Mouse (Mus musculus): ENCODE results near the gene Ssbp4.

Gene Ssbp4

GRCm38 (mm10) chr8:70632346-70632892, 23.7 kb upstream of the Ssbp4 start, which contains the start of gene Gdf15:
Gene Gdf15, minus strand, starts transcription at chr8:70632456.
- no peak for DNase-seq (ENCODE audit: extremely low read depth, insufficient read length, low spot score)

GRCm38 (mm10) chr8:70631436-70631835, 22.8 kb upstream of the Ssbp4 start:
- peak; percentile 52 for DNase-seq (ENCODE audit: extremely low read depth, insufficient read length, low spot score)

GRCm38 (mm10) chr8:70630532-70631381, 22.1 kb upstream of the Ssbp4 start:
- peak; percentile 80 for DNase-seq (ENCODE audit: extremely low read depth, insufficient read length, low spot score)

DNA sequence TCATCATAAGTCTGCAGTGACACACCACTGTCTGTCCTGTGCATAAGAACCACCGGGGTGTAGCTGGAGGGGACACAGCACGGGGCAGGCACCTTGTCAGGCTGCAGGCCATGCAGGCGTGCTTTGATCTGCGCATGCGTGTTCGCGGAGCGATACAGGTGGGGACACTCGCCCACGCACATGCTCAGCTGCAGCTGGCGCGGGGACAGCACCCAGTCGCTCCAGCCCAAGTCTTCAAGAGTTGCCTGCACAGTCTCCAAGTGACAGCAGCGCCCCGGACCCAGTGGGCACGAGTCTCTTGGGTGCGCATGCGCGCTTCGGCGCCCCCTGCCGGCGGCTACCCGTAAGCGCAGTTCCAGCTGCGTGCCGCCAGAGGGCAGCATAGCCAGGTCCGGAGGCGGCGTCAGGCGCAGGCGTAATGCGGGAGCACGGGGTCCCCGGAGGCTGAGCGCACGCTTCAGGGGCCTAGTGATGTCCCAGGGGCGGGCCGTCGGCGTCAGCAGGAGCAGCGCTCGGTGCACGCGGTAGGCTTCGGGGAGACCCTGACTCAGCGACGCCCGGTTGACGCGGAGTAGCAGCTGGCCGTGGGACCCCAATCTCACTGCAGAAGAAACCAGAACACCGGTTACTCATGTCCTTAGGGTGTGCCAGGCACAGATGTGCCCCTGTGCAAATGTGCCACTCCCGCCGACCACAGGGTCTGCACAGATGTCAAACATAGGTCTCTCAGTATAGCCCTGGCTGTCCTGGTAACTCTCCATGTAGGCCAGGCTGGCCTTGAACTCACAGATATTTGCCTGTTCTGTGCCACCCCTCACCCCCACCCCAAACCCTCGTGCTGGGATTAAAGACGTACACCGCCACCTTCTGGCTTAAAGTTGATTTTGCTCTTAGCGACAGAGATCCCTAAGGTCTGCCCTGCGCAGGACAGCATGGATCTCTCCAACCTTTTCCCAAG, 21.2 kb upstream of the Ssbp4 start:
- DNase-seq (ENCODE audit: extremely low read depth, insufficient read length, low spot score), result peak; percentile 92

DNA sequence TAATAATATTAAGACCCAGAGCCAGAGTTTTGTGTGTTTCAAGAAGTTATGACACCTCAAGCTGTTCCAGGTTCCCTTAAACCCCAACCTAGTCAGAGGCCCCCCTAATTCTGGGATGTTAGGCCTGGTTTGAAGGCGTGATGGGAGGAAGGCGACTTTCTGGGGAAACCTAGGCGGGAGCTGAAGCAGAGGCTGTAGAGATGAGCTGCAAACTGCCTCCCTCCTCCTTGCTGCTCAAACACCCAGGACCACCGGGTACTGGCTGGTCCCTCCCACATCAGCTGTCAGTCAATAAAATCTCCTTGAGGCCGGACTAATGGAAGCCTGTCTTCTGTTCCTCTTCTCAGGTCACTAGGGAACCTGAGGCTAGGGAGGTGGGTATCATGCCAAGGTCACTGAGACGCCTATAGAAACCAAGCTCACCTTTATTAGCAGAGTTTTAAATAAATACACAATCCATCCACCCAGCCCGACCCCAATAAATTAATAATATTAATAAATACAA, 20.4 kb upstream of the Ssbp4 start:
- no peak for DNase-seq (ENCODE audit: extremely low read depth, insufficient read length, low spot score)

DNA sequence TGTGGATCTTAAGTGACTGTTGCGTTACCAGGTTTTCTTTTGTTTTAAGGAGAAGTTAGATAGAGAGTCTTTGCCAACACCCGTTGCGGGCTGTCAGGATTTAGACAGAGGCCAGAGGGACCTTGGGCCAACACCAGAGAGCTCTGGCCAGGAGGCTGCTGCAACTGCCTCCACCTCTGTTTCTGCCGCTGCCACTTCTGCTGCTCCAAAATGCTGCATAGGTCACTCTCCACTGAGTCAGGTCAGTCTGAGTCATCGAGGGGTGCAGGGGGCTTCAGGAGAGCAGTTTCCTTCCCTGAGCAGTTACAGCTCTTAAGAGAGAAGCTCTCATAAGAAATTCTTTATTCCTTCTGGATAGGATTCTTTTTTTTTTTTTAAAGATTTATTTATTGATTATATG, 18.4 kb upstream of the Ssbp4 start:
- DNase-seq (ENCODE audit: extremely low read depth, insufficient read length, low spot score), result peak; percentile 66

- no peak for DNase-seq (ENCODE audit: extremely low read depth, insufficient read length, low spot score)
Observed at GRCm38 (mm10) chr8:70625104-70625503, 16.4 kb upstream of the Ssbp4 start.

DNA sequence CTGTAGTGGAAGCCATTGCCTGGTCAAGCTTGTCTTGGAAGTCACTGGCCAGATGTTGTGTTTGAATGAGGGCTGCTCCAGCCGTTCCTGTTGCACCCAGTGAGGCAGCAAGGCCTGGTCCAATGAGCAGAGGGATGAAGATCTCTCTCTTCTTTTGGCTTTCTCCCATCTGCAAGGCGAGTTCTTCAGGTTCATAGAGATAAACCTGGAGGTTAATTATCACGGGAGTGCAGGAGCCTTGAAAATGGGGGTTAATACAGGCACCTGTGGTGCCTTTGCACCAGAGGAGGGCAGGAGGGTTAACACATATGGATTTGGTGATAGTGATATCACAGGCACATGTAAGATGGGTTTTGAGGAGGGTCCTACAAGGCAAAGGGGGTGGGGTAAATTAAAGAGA, 13.5 kb upstream of the Ssbp4 start:
- DNase-seq (ENCODE audit: extremely low read depth, insufficient read length, low spot score), result no peak

DNA sequence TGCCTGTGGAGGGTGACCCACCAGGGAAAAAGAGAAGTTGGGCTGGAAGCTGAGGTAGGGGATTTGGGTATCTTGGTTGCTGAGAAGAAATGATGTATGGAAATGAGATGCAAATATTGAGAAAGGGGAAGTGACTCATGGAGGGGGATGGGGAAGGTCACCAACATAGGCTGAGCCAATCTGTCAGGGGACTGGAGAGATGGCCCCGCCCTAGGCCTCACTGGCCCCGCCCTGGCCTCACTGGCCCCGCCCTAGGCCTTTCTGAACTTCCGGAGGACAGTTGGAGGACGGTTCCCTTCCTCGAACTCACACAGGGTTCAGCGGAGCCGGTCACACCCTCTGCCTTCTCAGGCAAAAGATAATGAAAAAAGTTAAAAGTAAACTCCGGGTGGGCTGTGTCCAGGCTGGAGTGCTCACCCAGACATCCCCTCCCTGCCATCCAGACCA, 10.2 kb upstream of the Ssbp4 start:
- DNase-seq (ENCODE audit: extremely low read depth, insufficient read length, low spot score), result no peak

- DNase-seq (ENCODE audit: extremely low read depth, insufficient read length, low spot score), result no peak
Observed at GRCm38 (mm10) chr8:70617985-70618384, 9.3 kb upstream of the Ssbp4 start.

DNA sequence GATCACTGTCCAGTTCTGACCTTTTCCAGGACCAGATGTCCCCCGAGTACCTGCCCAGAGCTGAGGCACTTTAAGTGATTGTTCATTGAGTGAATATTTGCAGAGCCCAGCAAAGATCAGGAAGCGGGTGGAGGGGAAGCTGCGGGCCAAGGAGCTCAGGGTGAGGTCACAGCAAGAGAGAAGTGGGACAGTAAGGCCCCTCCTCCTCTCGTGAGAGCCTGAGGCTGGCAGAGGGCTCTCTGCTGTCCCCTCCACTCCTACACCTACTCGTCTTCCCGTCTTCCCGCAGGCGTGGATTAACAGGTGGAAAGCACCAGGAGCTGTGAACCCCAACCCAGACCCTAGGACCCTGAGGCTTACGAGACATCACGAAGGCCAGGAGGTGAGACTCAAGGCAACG, 8.0 kb upstream of the Ssbp4 start:
- no peak for DNase-seq (ENCODE audit: extremely low read depth, insufficient read length, low spot score)

DNA sequence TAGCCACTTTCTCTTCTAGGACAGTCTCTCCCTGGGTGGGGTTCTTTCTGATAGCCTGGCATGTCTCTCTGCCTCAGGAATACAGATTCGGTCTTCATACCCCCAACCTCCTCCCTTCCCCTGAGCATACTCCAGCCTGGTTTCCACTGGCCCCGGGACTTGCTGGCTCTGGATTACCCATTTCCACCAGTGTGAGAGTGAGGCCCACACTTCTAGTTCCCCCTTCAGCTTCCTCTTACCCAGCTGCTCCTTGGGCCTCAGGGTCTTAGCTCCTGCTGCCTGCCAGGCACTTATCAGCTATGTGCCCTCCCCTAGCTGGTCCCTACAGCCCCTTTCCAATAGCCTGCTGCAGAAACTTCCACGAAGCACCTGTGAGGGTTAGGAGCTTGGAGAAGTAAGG, 7.2 kb upstream of the Ssbp4 start, which contains the start of gene Lrrc25:
TSS of gene Lrrc25 (plus strand) at position 262 of the 400 bp plus-strand sequence.
- no peak for DNase-seq (ENCODE audit: extremely low read depth, insufficient read length, low spot score)

DNA sequence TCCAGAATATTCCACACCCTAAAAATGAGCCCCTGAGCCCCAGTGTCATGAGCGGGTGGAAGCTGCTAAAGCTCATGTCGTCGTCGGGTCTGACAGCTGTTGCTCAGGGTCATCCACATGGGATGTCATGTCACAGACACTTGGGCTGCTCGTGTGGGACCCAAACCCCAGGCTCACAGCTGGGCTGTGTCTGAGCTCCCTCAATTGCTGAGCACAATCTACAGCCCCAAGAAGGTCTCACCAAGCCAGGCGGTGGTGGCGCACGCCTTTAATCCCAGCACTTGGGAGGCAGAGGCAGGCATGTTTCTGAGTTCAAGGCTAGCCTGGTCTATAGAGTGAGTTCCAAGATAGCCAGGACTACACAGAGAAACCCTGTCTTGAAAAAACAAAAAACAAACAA, 6.6 kb upstream of the Ssbp4 start:
- DNase-seq (ENCODE audit: extremely low read depth, insufficient read length, low spot score), result no peak

DNA sequence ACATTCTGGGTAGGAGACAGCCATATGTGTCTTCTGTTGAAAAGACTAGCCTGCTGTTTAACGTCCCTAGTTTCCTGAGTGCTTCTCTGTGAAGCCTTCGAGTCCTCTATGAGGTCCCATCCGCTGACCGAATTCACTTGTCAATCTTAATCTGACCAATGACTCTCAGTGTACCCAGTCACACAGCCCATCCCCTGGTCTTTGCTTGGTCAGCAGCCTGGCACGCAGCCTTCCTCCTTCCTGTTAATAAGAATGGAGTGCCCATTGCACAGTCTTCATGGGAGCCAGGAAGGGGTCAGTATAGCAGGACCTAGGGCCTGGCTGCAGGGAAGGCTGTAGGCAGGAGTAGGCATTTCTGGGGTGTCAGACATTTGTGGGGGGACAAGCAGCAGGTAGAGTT, 5.8 kb upstream of the Ssbp4 start:
- no peak for DNase-seq (ENCODE audit: extremely low read depth, insufficient read length, low spot score)

DNA sequence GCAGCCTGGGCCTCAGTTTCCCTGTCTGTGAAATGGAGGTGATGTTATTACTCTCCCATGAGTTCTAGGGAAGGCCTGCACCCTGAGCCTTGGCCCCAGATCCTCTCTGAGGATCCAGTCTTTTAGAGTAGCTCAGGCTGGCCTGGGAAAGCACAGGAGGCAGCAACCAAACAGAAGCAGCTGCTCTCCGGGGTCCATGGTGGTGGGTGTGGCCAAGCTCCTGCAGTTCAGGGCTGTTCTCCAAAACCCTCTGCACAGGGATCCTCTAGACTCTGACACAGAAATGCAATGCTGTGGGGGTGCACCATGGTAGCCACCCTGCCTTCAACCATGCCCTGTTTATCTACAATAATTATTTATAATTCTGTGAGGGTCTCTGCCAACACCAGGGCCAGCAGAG, 5.1 kb upstream of the Ssbp4 start:
- no peak for DNase-seq (ENCODE audit: extremely low read depth, insufficient read length, low spot score)

- no peak for DNase-seq (ENCODE audit: extremely low read depth, insufficient read length, low spot score)
Observed at GRCm38 (mm10) chr8:70611849-70612248, 3.2 kb upstream of the Ssbp4 start.

DNA sequence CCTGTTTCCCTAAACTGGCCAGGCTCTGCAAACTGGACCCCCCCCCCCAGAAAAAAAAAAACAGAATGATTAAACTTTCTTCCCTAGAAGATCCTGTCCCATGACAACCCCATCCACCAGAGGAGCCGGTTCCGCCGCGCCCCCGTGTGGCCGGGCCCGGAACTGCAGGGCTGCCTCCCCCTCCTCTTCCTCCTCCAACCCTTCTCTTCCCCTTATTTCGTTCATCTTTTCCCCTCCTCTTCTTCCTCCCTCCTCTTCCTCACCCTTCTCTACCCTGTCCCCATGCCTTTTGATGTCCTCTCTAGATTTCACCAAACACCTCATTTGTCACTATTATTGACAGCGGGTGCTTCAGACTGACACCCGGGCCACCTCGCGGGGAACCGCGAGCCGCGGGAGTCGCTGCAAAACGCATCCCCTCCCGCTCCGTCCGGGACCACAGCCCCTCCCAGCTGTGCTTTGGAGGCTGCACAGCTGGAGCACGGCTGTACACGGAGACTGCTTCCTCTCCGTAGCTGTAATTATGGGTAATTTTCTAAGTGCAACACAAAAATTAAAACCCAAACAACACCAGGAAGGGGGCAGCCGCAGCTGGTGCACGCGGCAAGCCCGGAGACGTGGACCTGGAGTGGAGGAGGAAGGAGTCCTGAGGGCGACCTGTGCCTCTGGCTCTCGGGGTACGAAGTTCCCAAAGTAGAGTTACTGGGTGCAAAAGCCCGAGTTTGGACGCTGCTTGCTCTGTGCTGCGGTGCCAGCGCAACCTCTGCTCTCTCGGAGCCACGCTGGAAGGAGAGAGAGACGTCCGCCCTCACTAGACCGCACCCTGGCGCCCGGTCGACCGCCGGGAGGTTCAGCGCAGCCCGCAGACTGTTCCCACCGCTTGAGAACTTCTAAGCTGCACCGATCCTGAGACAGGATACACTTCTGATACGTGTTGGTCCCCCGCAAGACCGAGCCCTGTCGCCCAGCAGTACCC, 2.4 kb upstream of the Ssbp4 start:
- DNase-seq (ENCODE audit: extremely low read depth, insufficient read length, low spot score), result peak; percentile 87

GRCm38 (mm10) chr8:70609849-70610795, 1.4 kb upstream of the Ssbp4 start:
- DNase-seq (ENCODE audit: extremely low read depth, insufficient read length, low spot score), result peak; percentile 93
